ENCODE assay signal across 11 mouse cellular contexts in the genomic region with DNA sequence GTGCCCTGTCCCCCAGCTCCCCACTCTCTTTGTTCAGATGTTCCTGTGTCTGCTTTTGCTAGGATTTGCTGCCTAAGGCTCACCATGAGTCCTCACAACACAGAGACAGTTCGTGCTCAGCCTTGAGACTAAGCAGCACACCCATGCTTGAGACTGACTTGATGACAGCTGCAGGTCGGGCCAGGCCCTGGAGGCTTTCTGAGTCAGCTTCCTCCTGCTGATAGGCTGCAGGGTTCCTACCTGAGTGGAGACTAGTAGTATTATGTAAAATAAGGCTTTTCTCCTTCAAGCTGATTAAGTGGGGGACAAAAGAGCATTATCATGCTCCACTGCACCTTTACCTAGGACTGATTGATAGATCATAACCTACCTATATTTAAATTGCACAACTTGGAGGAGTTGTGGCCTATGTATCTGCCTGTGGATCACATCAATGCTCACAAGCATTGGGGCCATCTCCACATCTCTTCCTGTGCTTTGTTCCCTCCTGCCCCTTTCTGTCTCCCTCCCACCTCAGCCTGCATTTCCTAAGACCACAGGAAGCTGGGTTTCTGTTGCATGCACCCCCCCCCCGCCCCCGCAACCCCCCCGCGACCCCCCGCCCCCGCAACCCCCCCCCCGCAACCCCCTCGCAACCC. TPM values are rescaled to one million over a fixed set of nuclear protein-coding genes. Genes with fewer than 3 reads are reported as not detected.
DNase-seq lines count a peak whose midpoint lies in the region; ATAC-seq lines count a peak whose summit lies in the region.
"Had no signal": no experiment of that assay in that cellular context is flagged by ENCODE, and none has a peak within 500 bp of the region (broad histone marks: within the 10 kb centered on the region; RNA-seq: fewer than 3 reads in every experiment).

No protein-coding gene starts in this region.

- no peak for DNase-seq in hindbrain, embryonic 10.5 days (ENCODE audit: low spot score)
- peak; percentile 73 for DNase-seq in A20 (ENCODE audit: low read depth, low spot score)
- DNase-seq in limb, embryonic 10.5 days (ENCODE audit: low spot score), result no peak
- no peak for DNase-seq in cerebellum, postnatal 25 days
- DNase-seq: cerebellum, adult 9-11 months had no signal

- WGBS in hindbrain, embryonic 10.5 days, result 10% methylated on average over 4 of the region's 10 CpGs
- WGBS in hindbrain, embryonic 13.5 days, result 13% methylated on average over 2 of the region's 10 CpGs
- 10% methylated on average over 9 of the region's 10 CpGs for WGBS in limb, embryonic 10.5 days

- no peaks in the 10 kb centered on the region; the same call in 1 of the 2 replicates for H3K9me3 ChIP-seq in hindbrain, embryonic 10.5 days
- H3K9me3 ChIP-seq in hindbrain, embryonic 13.5 days, result no peaks in the 10 kb centered on the region
- H3K9me3 ChIP-seq in limb, embryonic 10.5 days (replicated peaks), result no peaks in the 10 kb centered on the region
- H3K9me3 ChIP-seq: liver, embryonic 12.5 days had no signal

- peaks cover 55% of the 10 kb centered on the region for H3K4me1 ChIP-seq in hindbrain, embryonic 10.5 days (replicated peaks)
- H3K4me1 ChIP-seq in hindbrain, embryonic 13.5 days (replicated peaks), result peaks cover 51% of the 10 kb centered on the region
- H3K4me1 ChIP-seq in limb, embryonic 10.5 days, result peaks cover 42% of the 10 kb centered on the region
- H3K4me1 ChIP-seq: liver, embryonic 12.5 days had no signal

- H3K36me3 ChIP-seq in hindbrain, embryonic 10.5 days, result peaks cover 33% of the 10 kb centered on the region
- H3K36me3 ChIP-seq in hindbrain, embryonic 13.5 days, result peaks cover 22% of the 10 kb centered on the region
- H3K36me3 ChIP-seq in limb, embryonic 10.5 days, result peaks cover 42% of the 10 kb centered on the region

- peaks cover 16% of the 10 kb centered on the region; the same call in 1 of the 2 replicates for H3K27me3 ChIP-seq in hindbrain, embryonic 10.5 days (ENCODE audit: insufficient read depth, poor library complexity, severe bottlenecking)
- H3K27me3 ChIP-seq in hindbrain, embryonic 13.5 days, result no peaks in the 10 kb centered on the region
- H3K27me3 ChIP-seq in limb, embryonic 10.5 days (ENCODE audit: low read depth, poor library complexity, severe bottlenecking), result no peaks in the 10 kb centered on the region

- H3K9ac ChIP-seq in hindbrain, embryonic 13.5 days, result no peak overlapping the region
- H3K9ac ChIP-seq: liver, embryonic 12.5 days had no signal

- ATAC-seq in hindbrain, embryonic 13.5 days (ENCODE audit: low FRiP score), result no peak
- peak; percentile 83 for ATAC-seq in CD4-positive, CD25-positive, alpha-beta regulatory T cell, adult 4 months
- ATAC-seq in granulocyte monocyte progenitor cell, adult 5-6 weeks (replicated peaks; ENCODE audit: poor library complexity, severe bottlenecking), result no peak
- ATAC-seq: liver, embryonic 12.5 days had no signal

- H3K27ac ChIP-seq in hindbrain, embryonic 10.5 days, result peak overlapping the region; percentile 56; the same call in 1 of the 2 replicates
- H3K27ac ChIP-seq in hindbrain, embryonic 13.5 days, result no peak overlapping the region
- H3K27ac ChIP-seq in limb, embryonic 10.5 days, result peak overlapping the region; percentile 70
- H3K27ac ChIP-seq: kidney, postnatal 0 days; liver, embryonic 12.5 days; macrophage had no signal

- H3K4me3 ChIP-seq in hindbrain, embryonic 10.5 days, result no peak overlapping the region
- H3K4me3 ChIP-seq in hindbrain, embryonic 13.5 days, result no peak overlapping the region
- no peak overlapping the region for H3K4me3 ChIP-seq in limb, embryonic 10.5 days
- H3K4me3 ChIP-seq: liver, embryonic 12.5 days had no signal

- H3K4me2 ChIP-seq in hindbrain, embryonic 13.5 days, result no peak overlapping the region
- H3K4me2 ChIP-seq: liver, embryonic 12.5 days had no signal

RNA-seq across cellular contexts. Expression of a gene that starts 37.7 kb away (rescaled TPM):
- 22.8 and 26.6 TPM in 2 replicates for polyA plus RNA-seq in hindbrain, embryonic 10.5 days (2016; fragmentation: Nextera tagmentation; extraction: Ambion mirVana)
- 38.9 and 41.6 TPM in 2 replicates for polyA plus RNA-seq in hindbrain, embryonic 13.5 days (2015; fragmentation: Nextera tagmentation; extraction: Ambion mirVana)
- 10 to 100 TPM; 70.1 to 99.5 TPM for polyA plus RNA-seq in CD4-positive, CD25-positive, alpha-beta regulatory T cell, adult 4 months (2017; shearing (Covaris generic))
- 23.8 and 26.7 TPM in 2 replicates for polyA plus RNA-seq in limb, embryonic 10.5 days (2016; fragmentation: Nextera tagmentation; extraction: Ambion mirVana)
- not detected in 2 replicates for total RNA-seq in granulocyte monocyte progenitor cell, adult 5-6 weeks (2014; fragmentation: Nextera tagmentation)
- 0.13 and 1.8 TPM in 2 replicates for total RNA-seq in granulocyte monocyte progenitor cell, adult 5-6 weeks (2017)
